Mouse (Mus musculus) layer of hippocampus, adult 2 months (tissue): ENCODE measurements at regions not wholly inside any gene's neighbourhood (a gene's known extent, or its start where the extent isn't known, plus 50 kb on each side); places are given as distances from the start of the nearest gene placed in this dataset.
A peak's percentile ranks its signal among the peaks of the same experiment; 100 is the strongest.
"Not testable (repeated sequence)": the region's sequence is repeated elsewhere in the genome, so short reads cannot be mapped to it uniquely, and the experiment has no call there.

Experiments
- DNase-seq, 2 experiments: peaks; one replicate each; pipeline ENCODE4 v3.0.0; 2022; ENCODE audit warnings: low spot score in 2 of 2
- H3K27ac ChIP-seq: fragments of 200-600 bp; 2 replicates; pipeline ENCODE4 v1.8.1; 2022
- H3K4me3 ChIP-seq: fragments of 200-600 bp; 2 replicates; pipeline ENCODE4 v1.8.1; 2022; ENCODE audit warnings: mild to moderate bottlenecking
- CTCF ChIP-seq: fragments of 200-600 bp; conservative IDR thresholded peaks from 2 replicates; pipeline ENCODE4 v1.8.1; 2022; ENCODE audit warnings: antibody characterized with exemption, mild to moderate bottlenecking, moderate library complexity

GRCm38 (mm10) chr17:47262141-47262540 is 106.5 kb upstream of the Mrps10 start:
- H3K27ac ChIP-seq: no peak overlapping the region
- TF ChIP-seq CTCF: no peak
- no peak overlapping the region for H3K4me3 ChIP-seq
- DNase-seq: no peak

GRCm38 (mm10) chr17:47260976-47261375 is 107.7 kb upstream of the Mrps10 start:
- no peak for TF ChIP-seq CTCF
- H3K27ac ChIP-seq: no peak overlapping the region
- DNase-seq: no peak
- no peak overlapping the region for H3K4me3 ChIP-seq

- DNase-seq: no peak
- no peak for TF ChIP-seq CTCF
- H3K27ac ChIP-seq: no peak overlapping the region
- H3K4me3 ChIP-seq: no peak overlapping the region
Observed at GRCm38 (mm10) chr17:47258296-47258695, 110.4 kb upstream of the Mrps10 start.

- TF ChIP-seq CTCF: no peak
- no peak for DNase-seq
Observed at GRCm38 (mm10) chr17:47255209-47255608, 113.5 kb upstream of the Mrps10 start.

GRCm38 (mm10) chr17:47254026-47254425 is 114.7 kb upstream of the Mrps10 start:
- Histone ChIP-seq H3K27ac (no peak overlapping the region), H3K4me3 (no peak overlapping the region)
- TF ChIP-seq CTCF: no peak
- no peak for DNase-seq

More at GRCm38 (mm10) chr17:47255209-47255608, 113.5 kb upstream of the Mrps10 start:
- Histone ChIP-seq H3K4me3 (no peak overlapping the region), H3K27ac (no peak overlapping the region)

- TF ChIP-seq CTCF: no peak
- DNase-seq: no peak
- H3K27ac ChIP-seq: no peak overlapping the region
- no peak overlapping the region for H3K4me3 ChIP-seq
Observed at GRCm38 (mm10) chr17:47250001-47250400, 118.7 kb upstream of the Mrps10 start.

- DNase-seq: no peak
- Histone ChIP-seq H3K27ac (no peak overlapping the region), H3K4me3 (no peak overlapping the region)
- no peak for TF ChIP-seq CTCF
Observed at GRCm38 (mm10) chr17:47249176-47249575, 119.5 kb upstream of the Mrps10 start.

- DNase-seq: peak; percentile 35 to 37
- no peak overlapping the region for H3K4me3 ChIP-seq
- no peak for TF ChIP-seq CTCF
- no peak overlapping the region for H3K27ac ChIP-seq
Observed at GRCm38 (mm10) chr17:47248053-47248452, 120.6 kb upstream of the Mrps10 start.

- H3K27ac ChIP-seq: no peak overlapping the region
- DNase-seq: no peak
- no peak for TF ChIP-seq CTCF
- no peak overlapping the region for H3K4me3 ChIP-seq
Observed at GRCm38 (mm10) chr17:47247516-47247915, 121.2 kb upstream of the Mrps10 start.

GRCm38 (mm10) chr17:47246605-47247004 is 122.1 kb upstream of the Mrps10 start:
- no peak for TF ChIP-seq CTCF
- Histone ChIP-seq H3K4me3 (no peak overlapping the region), H3K27ac (no peak overlapping the region)
- no peak for DNase-seq

GRCm38 (mm10) chr17:47245635-47246034 is 123.1 kb upstream of the Mrps10 start:
- no peak for DNase-seq
- no peak overlapping the region for H3K27ac ChIP-seq
- H3K4me3 ChIP-seq: no peak overlapping the region
- no peak for TF ChIP-seq CTCF

- no peak for DNase-seq
- no peak for TF ChIP-seq CTCF
- Histone ChIP-seq H3K4me3 (no peak overlapping the region), H3K27ac (no peak overlapping the region)
Observed at GRCm38 (mm10) chr17:47239086-47239485, 129.6 kb upstream of the Mrps10 start.

GRCm38 (mm10) chr17:47237881-47238280 is 130.8 kb upstream of the Mrps10 start:
- TF ChIP-seq CTCF: peak; percentile 30
- not testable (repeated sequence) for DNase-seq, H3K27ac ChIP-seq, H3K4me3 ChIP-seq

- no peak overlapping the region for H3K4me3 ChIP-seq
- no peak overlapping the region for H3K27ac ChIP-seq
- no peak for TF ChIP-seq CTCF
- no peak for DNase-seq
Observed at GRCm38 (mm10) chr17:47234343-47234742, 134.3 kb upstream of the Mrps10 start.
